Mouse (Mus musculus): ENCODE data around the gene Bdnf. TPM values are rescaled to one million over a fixed set of nuclear protein-coding genes. Genes with fewer than 3 reads are reported as not detected.

The Bdnf gene
- total and polyA plus RNA-seq, 3 experiments, result 0.04 TPM; not detected in 2

GRCm38 (mm10) chr2:109756305-109756704 lies 81.8 kb downstream of the Bdnf start:
- in situ Hi-C loops (cut with MboI; ENCODE audit: low pct_ligation_motif_present, low pct_unique_long_range_greater_than_20kb, low sequenced_read_pairs), result no loop called here

GRCm38 (mm10) chr2:109766772-109767171 lies 92.3 kb downstream of the Bdnf start:
- dilution Hi-C loops (cut with MboI; ENCODE audit: extremely low pct_ligation_motif_present, extremely low pct_unique_long_range_greater_than_20kb, low sequenced_read_pairs) (no loop called here), in situ Hi-C loops (cut with MboI; ENCODE audit: low pct_ligation_motif_present, low pct_unique_long_range_greater_than_20kb, low sequenced_read_pairs) (no loop called here)

More at GRCm38 (mm10) chr2:109756305-109756704, 81.8 kb downstream of the Bdnf start:
- Histone ChIP-seq H3K27me3 (replicated peaks) (no peaks in the 10 kb centered on the region), H3K79me2 (replicated peaks; ENCODE audit: control insufficient read depth, extremely low read depth, insufficient read depth, poor library complexity, severe bottlenecking) (no peaks in the 10 kb centered on the region), H3K36me3 (replicated peaks in 1 of 2; ENCODE audit: control insufficient read depth in 1 of 2, insufficient read depth in 1 of 2, low read length in 1 of 2) (no peaks in the 10 kb centered on the region), H3K9ac (ENCODE audit: insufficient read depth, low read depth) (no peak overlapping the region), H3K4me1 (ENCODE audit: control insufficient read depth in 1 of 2, insufficient read depth in 2 of 2) (peaks cover 0 to 14% of the 10 kb centered on the region in 2 experiments; a peak in 2 of 4 replicates), H3K4me3 (replicated peaks in 1 of 3; ENCODE audit: low read depth in 2 of 3, low read length in 2 of 3, poor library complexity in 1 of 3) (no peak overlapping the region), H3K9me3 (replicated peaks; ENCODE audit: low read length) (no peaks in the 10 kb centered on the region), H3K27ac (ENCODE audit: insufficient read depth, low read depth) (no peak overlapping the region), H3K4me2 (ENCODE audit: insufficient read depth, low read depth, poor library complexity, severe bottlenecking) (no peak overlapping the region)
- peak; percentile 15; the same call in 1 of the 2 replicates for TF ChIP-seq BHLHE40 (IDR thresholded peaks at IDR 0.05; ENCODE audit: low read depth, low read length)
- TF ChIP-seq NELFE (IDR thresholded peaks at IDR 0.05; ENCODE audit: low read depth, low read length), result no peak
- TF ChIP-seq RAD21 (IDR thresholded peaks at IDR 0.05; ENCODE audit: low read depth, low read length), result no peak; the same call in 1 of the 2 replicates
- no peak for TF ChIP-seq SIN3A (IDR thresholded peaks at IDR 0.05; ENCODE audit: low read length)
- peak; percentile 79 for TF ChIP-seq EP300 (IDR thresholded peaks at IDR 0.05; ENCODE audit: low read length)
- no peak for TF ChIP-seq POLR2A (IDR thresholded peaks at IDR 0.05; ENCODE audit: low read depth, low read length)
- no peak for TF ChIP-seq PAX5 (IDR thresholded peaks at IDR 0.05; ENCODE audit: low read length)
- no peak for TF ChIP-seq KAT2A (IDR thresholded peaks at IDR 0.05; ENCODE audit: insufficient replicate concordance, low read length)
- TF ChIP-seq JUN (IDR thresholded peaks at IDR 0.05; ENCODE audit: insufficient read depth, low read depth, low read length), result peak; percentile 36; the same call in 1 of the 2 replicates
- no peak for TF ChIP-seq HCFC1 (IDR thresholded peaks at IDR 0.05; ENCODE audit: low read depth, low read length)
- 0 out of 2 replicates have a peak, but pooled peaks have one; percentile 22 for TF ChIP-seq CHD2 (IDR thresholded peaks at IDR 0.05; ENCODE audit: low read length)
- TF ChIP-seq ZKSCAN1 (IDR thresholded peaks at IDR 0.05; ENCODE audit: borderline replicate concordance, low read depth, low read length), result no peak
- no peak for TF ChIP-seq MXI1 (IDR thresholded peaks at IDR 0.05; ENCODE audit: low read depth, low read length)
- TF ChIP-seq ETS1 (conservative IDR thresholded peaks at IDR 0.05; ENCODE audit: low read depth, low read length), result peak; percentile 24; the same call in 1 of the 2 replicates
- no peak for TF ChIP-seq NRF1 (IDR thresholded peaks at IDR 0.05; ENCODE audit: low read depth, low read length)
- TF ChIP-seq MYC (IDR thresholded peaks at IDR 0.05; ENCODE audit: low read depth, low read length), result no peak
- TF ChIP-seq MAX (IDR thresholded peaks at IDR 0.05; ENCODE audit: low read length), result no peak
- TF ChIP-seq JUND (conservative IDR thresholded peaks at IDR 0.05; ENCODE audit: low read depth, low read length), result peak; percentile 65
- no peak for TF ChIP-seq E2F4 (IDR thresholded peaks at IDR 0.05; ENCODE audit: insufficient replicate concordance, low read depth, low read length)
- TF ChIP-seq MAZ (IDR thresholded peaks at IDR 0.05; ENCODE audit: low read depth, low read length), result no peak
- TF ChIP-seq POLR2AphosphoS2 (IDR thresholded peaks at IDR 0.05; ENCODE audit: low read depth, low read length), result no peak
- peak; percentile 77 for TF ChIP-seq IRF4 (IDR thresholded peaks at IDR 0.05; ENCODE audit: low read depth, low read length)
- TF ChIP-seq GABPA (IDR thresholded peaks at IDR 0.05; ENCODE audit: insufficient replicate concordance, low read depth, low read length), result no peak
- no peak for TF ChIP-seq MAFK (IDR thresholded peaks at IDR 0.05; ENCODE audit: insufficient replicate concordance, low read length)
- DNase-seq (ENCODE audit: extremely low read depth), result peak; percentile 82
- dilution Hi-C loops (cut with MboI; ENCODE audit: extremely low pct_ligation_motif_present, extremely low pct_unique_long_range_greater_than_20kb, low sequenced_read_pairs), result no loop called here

More at GRCm38 (mm10) chr2:109766772-109767171, 92.3 kb downstream of the Bdnf start:
- H3K79me2 ChIP-seq (replicated peaks; ENCODE audit: control insufficient read depth, extremely low read depth, insufficient read depth, poor library complexity, severe bottlenecking), result no peaks in the 10 kb centered on the region
- H3K27me3 ChIP-seq (replicated peaks), result no peaks in the 10 kb centered on the region
- TF ChIP-seq MAFK (IDR thresholded peaks at IDR 0.05; ENCODE audit: insufficient replicate concordance, low read length), result no peak
- no peak for TF ChIP-seq CHD2 (IDR thresholded peaks at IDR 0.05; ENCODE audit: low read length)
- TF ChIP-seq ZMIZ1 (IDR thresholded peaks at IDR 0.05; ENCODE audit: low read depth, low read length), result no peak
- no peak for TF ChIP-seq USF2 (conservative IDR thresholded peaks at IDR 0.05; ENCODE audit: low read depth, low read length)
- TF ChIP-seq RAD21 (IDR thresholded peaks at IDR 0.05; ENCODE audit: low read depth, low read length), result no peak
- no peak for TF ChIP-seq SMC3 (IDR thresholded peaks at IDR 0.05; ENCODE audit: low read depth, low read length)
- no peak for TF ChIP-seq TCF12 (IDR thresholded peaks at IDR 0.05; ENCODE audit: low read depth, low read length)
- no peak for TF ChIP-seq RCOR1 (conservative IDR thresholded peaks at IDR 0.05; ENCODE audit: low read depth, low read length)
- no peak for TF ChIP-seq TBP (conservative IDR thresholded peaks at IDR 0.05; ENCODE audit: low read depth, low read length)
- H3K4me3 ChIP-seq (replicated peaks in 1 of 3; ENCODE audit: low read depth in 2 of 3, low read length in 2 of 3, poor library complexity in 1 of 3), result no peak overlapping the region
- peaks cover 0 to 7% of the 10 kb centered on the region in 2 experiments; a peak in 2 of 4 replicates for H3K4me1 ChIP-seq (ENCODE audit: control insufficient read depth in 1 of 2, insufficient read depth in 2 of 2)
- H3K9me3 ChIP-seq (replicated peaks; ENCODE audit: low read length), result no peaks in the 10 kb centered on the region
- no peak overlapping the region for H3K4me2 ChIP-seq (ENCODE audit: insufficient read depth, low read depth, poor library complexity, severe bottlenecking)
- H3K36me3 ChIP-seq (replicated peaks in 1 of 2; ENCODE audit: control insufficient read depth in 1 of 2, insufficient read depth in 1 of 2, low read length in 1 of 2), result no peaks in the 10 kb centered on the region
- no peak overlapping the region for H3K27ac ChIP-seq (ENCODE audit: insufficient read depth, low read depth)
- H3K9ac ChIP-seq (ENCODE audit: insufficient read depth, low read depth), result no peak overlapping the region
- DNase-seq (ENCODE audit: extremely low read depth), result peak; percentile 39
